Mouse (Mus musculus) cortical plate, adult 2 months (tissue): Measurements from ENCODE around the gene 1110032F04Rik.

Source experiments
- CTCF ChIP-seq: fragments of 200-500 bp; IDR thresholded peaks from 2 replicates; pipeline ENCODE4 v1.5.1; 2011; ENCODE audit warnings: mild to moderate bottlenecking, control low read depth, low read length; ENCODE audit not compliant: insufficient read depth; ENCODE audit errors: extremely low read depth
- POLR2A ChIP-seq: fragments of 200-500 bp; IDR thresholded peaks from 2 replicates; pipeline ENCODE4 v1.6.1; 2011; ENCODE audit warnings: mild to moderate bottlenecking, low read length, control low read depth; ENCODE audit not compliant: insufficient read depth; ENCODE audit errors: extremely low read depth

DNA sequence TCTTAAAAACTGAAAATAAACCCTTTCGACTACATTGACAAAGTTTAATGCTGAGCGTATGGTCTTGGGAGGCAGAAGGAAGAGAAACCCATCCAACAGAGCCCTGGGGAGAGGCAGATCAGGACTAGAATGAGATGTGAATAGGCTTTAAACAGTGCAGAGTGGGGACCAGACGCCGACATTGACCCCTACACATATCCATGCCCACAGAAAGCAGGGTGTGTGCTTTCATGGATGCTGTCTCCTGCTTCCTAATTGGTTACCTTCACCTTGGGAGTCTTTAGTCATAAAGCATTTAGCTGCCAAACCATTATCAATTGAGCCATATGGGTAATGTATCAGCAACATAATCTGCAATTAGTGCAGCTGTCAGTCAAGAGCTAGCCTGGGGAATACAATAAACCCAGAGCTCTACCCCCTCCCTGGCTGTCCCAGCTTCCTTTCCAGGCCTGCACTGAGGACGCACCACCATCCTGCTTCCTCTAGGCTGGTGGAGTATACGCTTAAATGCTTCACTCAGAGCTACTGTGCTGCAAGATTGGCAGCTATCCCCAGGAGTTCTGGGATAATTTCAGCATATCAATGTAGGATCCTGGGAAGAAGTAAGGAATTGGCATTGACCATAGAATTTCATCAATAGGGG is 32.4 kb upstream of the 1110032F04Rik start:
- no peak for TF ChIP-seq POLR2A
- TF ChIP-seq CTCF = no peak
